Mouse (Mus musculus) cerebellum, adult 2 months (tissue): ENCODE data around the gene Ror1.

Source experiments
- CTCF ChIP-seq: fragments of 200-500 bp; IDR thresholded peaks from 2 replicates; pipeline ENCODE4 v1.5.1; 2011; ENCODE audit warnings: low read depth, mild to moderate bottlenecking, control low read depth, low read length, moderate library complexity, borderline replicate concordance; ENCODE audit not compliant: insufficient read depth
- POLR2A ChIP-seq: fragments of 200-500 bp; IDR thresholded peaks from 2 replicates; pipeline ENCODE4 v1.6.1; 2011; ENCODE audit warnings: low read length, control low read depth, borderline replicate concordance; ENCODE audit not compliant: insufficient read depth

DNA sequence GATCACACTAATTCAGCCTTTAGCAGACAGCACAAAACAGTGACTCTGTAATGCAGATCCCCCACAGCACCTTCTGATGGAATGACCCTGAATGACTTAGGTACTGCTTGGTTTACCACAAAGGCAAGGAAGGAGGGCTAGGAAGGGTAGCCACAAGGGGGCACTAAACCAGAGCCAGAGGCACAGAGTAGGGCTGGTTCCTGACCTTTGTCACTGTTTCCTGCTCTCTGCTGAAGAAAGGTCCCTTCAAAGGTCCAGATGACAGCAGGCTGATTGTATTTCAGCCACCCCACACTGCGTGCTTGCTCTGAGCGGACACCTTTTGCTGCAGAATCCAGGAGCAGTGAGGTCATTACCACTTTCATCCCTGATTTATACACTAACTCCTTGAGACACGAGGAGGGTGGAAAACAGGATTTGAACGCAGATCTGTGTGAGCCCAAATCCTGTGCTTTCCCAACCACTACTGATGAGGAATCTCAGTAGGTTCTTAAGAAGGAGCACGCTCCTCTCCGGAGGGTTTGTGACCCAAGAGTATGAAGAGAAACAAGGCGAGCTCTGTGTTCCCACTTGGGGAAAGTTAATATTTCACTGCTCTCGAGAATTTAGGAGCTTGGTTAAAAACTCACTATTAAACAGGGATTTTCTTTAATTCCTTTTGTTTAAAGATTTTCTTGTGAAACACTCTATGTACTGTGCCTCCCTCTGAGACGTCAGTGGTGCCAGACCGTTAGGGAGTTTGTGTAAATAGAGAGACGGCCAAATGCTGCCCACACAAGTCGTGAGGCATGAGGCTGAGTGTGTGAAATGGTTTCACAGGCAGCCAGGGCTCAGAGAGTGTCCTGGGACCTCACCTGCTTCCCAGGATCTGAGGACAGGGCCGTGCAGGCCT, 119.0 kb downstream of the Ror1 start:
- TF ChIP-seq CTCF (peak; percentile 51; the same call in 1 of the 2 replicates), POLR2A (no peak)
